Comparison of ENCODE assay signal across 1 mouse cellular context in the genomic region with DNA sequence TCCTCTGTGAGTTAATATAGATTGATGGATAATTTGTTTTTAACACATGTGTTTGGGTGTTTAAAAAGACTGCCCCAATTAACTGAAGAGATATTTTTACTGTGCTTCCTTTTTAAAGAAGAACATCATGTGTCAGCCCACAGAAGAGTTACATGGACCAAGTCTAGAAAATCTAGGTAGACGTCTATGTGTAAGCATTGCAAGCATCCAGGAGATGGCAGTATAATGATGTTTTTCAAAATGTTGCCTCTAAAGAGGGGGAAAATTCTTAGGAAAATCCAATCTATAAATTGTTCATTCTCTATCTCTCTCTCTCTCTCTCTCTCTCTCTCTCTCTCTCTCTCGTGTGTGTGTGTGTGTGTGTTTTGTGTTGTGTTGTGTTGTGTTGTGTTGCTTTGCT.
TF ChIP-seq lines count a peak whose summit lies in the region.

No protein-coding gene starts in this region.

TF ChIP-seq in MEL, 35 proteins besides CTCF, POLR2A, EP300 and RAD21 (continued from another document):
- TF ChIP-seq CHD1 (IDR thresholded peaks at IDR 0.05; ENCODE audit: low read depth, low read length) (no peak), MAZ (IDR thresholded peaks at IDR 0.05; ENCODE audit: low read depth, low read length) (no peak), SMC3 (IDR thresholded peaks at IDR 0.05; ENCODE audit: low read depth, low read length) (peak; percentile 74), ZC3H11A (IDR thresholded peaks at IDR 0.05; ENCODE audit: low read depth, low read length) (peak; percentile 64)
